Mouse (Mus musculus) liver, embryonic 16.5 days (tissue): ENCODE measurements around the gene Ythdf1. TPM values are rescaled to one million over a fixed set of nuclear protein-coding genes. Genes with fewer than 3 reads are reported as not detected.

ENCODE experiments used
- ATAC-seq: fragments of 200-750 bp; cut with Nextera tagmentation; 2 replicates; pipeline ENCODE4 v1.8.0; 2017; ENCODE audit warnings: low read depth, mild to moderate bottlenecking, moderate number of reproducible peaks, moderate library complexity
- H3K27ac ChIP-seq: fragments of 300-500 bp; sonication (generic); 2 replicates; pipeline ENCODE4 v1.5.1; 2014; ENCODE audit warnings: mild to moderate bottlenecking, low read length
- H3K27me3 ChIP-seq: fragments of 300-500 bp; sonication (generic); 2 replicates; pipeline ENCODE4 v1.6.1; 2014; ENCODE audit warnings: low read depth, low read length, mixed read lengths; ENCODE audit not compliant: control insufficient read depth, insufficient read depth
- H3K36me3 ChIP-seq: fragments of 300-500 bp; sonication (generic); 2 replicates; pipeline ENCODE4 v1.6.1; 2014; ENCODE audit warnings: mild to moderate bottlenecking; ENCODE audit not compliant: control insufficient read depth, insufficient read depth
- H3K4me1 ChIP-seq: fragments of 300-500 bp; sonication (generic); 2 replicates; pipeline ENCODE4 v1.6.1; 2014; ENCODE audit warnings: low read depth, low read length, mixed read lengths; ENCODE audit not compliant: control insufficient read depth
- H3K4me2 ChIP-seq: fragments of 300-500 bp; sonication (generic); 2 replicates; pipeline ENCODE4 v1.6.1; 2014; ENCODE audit warnings: low read depth, low read length, mixed read lengths
- H3K4me3 ChIP-seq: fragments of 300-500 bp; sonication (generic); 2 replicates; pipeline ENCODE4 v1.5.1; 2014; ENCODE audit warnings: low read depth, mild to moderate bottlenecking, low read length
- H3K9ac ChIP-seq: fragments of 300-500 bp; sonication (generic); 2 replicates; pipeline ENCODE4 v1.6.1; 2014; ENCODE audit warnings: low read depth, low read length
- H3K9me3 ChIP-seq: fragments of 300-500 bp; sonication (generic); replicated peaks from 2 replicates; pipeline ENCODE4 v1.6.1; 2016; ENCODE audit warnings: low read length; ENCODE audit not compliant: control insufficient read depth
- WGBS: fragments of 180-500 bp; shearing (Covaris S2); extraction: QIAGEN DNeasy Blood & Tissue Kit; methylation state at CpG from one replicate; pipeline ENCODE4 v1.1.7; 2014; ENCODE audit not compliant: insufficient replicate concordance; 5-methylcytosine and 5-hydroxymethylcytosine counted together
- polyA plus RNA-seq: library from polyadenylated mRNA; unstranded; fragments of >200 nt; fragmentation: Nextera tagmentation; extraction: Ambion mirVana; gene quantifications from 2 replicates; pipeline ENCODE4 v1.2.1, GENCODE M21; 2015

Ythdf1 gene
- polyA plus RNA-seq, 1 experiment from 2014 or later, result 4.6 TPM

DNA sequence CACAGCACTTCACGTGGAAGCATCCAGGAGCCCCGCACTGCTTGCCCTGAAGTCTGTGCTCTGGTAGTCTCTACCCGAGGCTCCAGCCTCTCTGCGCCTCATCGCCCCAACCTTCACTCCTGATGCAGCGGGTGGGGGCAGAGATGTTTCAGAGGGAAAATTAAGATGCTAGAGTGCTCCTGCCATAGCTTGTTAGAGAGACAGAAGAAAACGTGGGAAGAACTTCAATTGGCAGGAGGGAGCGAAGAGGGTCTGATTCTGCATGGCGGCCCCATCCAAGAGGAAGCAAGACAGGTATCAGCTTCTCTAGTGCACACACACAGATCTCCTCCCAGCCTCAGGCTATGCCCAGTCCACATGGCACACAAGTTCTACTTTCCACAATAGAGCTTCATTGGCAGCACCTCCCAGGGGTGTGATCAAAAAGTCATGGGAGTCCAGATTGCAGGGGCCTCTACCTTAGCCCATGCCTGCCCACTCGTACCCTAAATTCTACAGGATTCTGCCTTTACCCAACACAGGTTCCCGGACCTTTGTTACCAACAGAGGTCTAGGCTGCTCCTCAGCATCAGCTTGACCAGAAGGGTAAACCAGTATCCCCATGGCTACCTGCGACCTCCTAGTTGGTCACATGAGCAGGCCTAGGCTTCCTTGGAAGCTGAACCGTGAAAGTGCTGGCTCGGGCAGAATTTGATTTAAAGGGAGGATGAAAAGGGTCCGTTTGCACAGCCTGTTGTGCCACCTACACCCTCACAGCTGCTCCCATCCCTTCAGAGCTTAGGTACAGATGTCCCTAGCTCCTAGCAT is 23.7 kb downstream of the Ythdf1 start:
- Histone ChIP-seq H3K9me3 (no peaks in the 10 kb centered on the region), H3K27me3 (peaks cover 48% of the 10 kb centered on the region), H3K4me1 (peaks cover 9% of the 10 kb centered on the region), H3K9ac (no peak overlapping the region), H3K36me3 (no peaks in the 10 kb centered on the region), H3K27ac (no peak overlapping the region), H3K4me3 (no peak overlapping the region), H3K4me2 (no peak overlapping the region)
- ATAC-seq, result no peak
- WGBS, result 59% methylated on average over 15 of the region's 15 CpGs

DNA sequence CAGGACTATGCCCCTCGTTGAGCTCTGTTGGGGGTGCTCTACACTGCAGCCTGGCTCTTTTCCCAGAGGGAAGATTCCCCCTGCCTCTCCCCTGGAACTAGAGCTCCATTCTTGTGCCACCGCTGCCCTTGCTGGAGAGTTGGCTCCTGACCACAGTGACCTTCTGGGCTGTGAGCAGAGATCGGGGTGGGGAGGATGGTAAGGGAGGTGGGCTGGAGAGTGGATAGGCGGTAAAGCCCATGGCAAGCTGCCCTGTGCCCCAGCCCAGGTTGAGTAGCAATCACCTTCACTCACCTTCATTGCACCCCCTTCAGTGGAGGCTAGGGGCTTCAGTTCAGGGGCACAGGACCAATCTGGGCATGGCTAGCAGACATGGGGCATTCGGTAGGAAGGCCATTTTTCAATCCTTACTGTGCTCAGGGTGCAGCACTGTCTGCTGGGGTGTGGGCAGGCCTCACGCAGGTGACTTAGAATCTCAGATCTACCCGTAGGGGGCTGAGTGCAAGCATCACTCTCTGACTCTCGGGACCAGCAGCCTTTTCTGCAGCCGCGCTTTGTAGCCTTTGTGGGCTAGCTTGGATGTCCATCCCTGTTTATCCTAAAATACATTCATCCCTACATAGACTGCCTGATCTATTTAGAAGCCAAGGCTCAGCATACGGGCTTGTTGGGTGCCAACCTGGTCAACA is 24.8 kb downstream of the Ythdf1 start:
- Histone ChIP-seq H3K27me3 (peaks cover 59% of the 10 kb centered on the region), H3K9me3 (no peaks in the 10 kb centered on the region)

DNA sequence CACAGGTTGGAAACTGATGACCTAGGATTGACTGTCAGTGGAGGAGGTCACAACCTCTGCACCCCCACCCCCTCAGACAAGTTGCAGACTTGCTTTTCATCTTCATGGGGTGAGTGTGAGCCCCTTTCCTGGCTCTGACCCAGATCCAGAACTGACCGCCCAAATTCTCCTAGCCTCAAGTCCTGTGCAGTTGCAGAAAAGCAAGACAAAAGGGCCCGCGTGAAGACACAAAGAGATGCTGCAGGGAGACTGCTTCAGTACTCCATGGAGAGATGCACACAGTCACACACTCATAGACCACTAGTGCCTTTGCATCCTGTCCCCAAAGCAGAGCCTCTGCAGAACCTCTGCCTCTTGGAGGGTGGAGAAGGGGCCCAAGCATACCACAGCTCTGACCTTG is 25.4 kb downstream of the Ythdf1 start:
- Histone ChIP-seq H3K27ac (no peak overlapping the region), H3K27me3 (peaks cover 65% of the 10 kb centered on the region), H3K9me3 (no peaks in the 10 kb centered on the region), H3K4me2 (no peak overlapping the region), H3K9ac (no peak overlapping the region), H3K4me3 (no peak overlapping the region), H3K36me3 (no peaks in the 10 kb centered on the region), H3K4me1 (peaks cover 9% of the 10 kb centered on the region)
- ATAC-seq, result no peak
- 63% methylated on average over 3 of the region's 3 CpGs for WGBS

More for the DNA sequence above, 24.8 kb downstream of the Ythdf1 start:
- WGBS, result 60% methylated on average over 11 of the region's 11 CpGs
- Histone ChIP-seq H3K27ac (no peak overlapping the region), H3K4me1 (peaks cover 9% of the 10 kb centered on the region), H3K4me3 (no peak overlapping the region), H3K36me3 (no peaks in the 10 kb centered on the region), H3K4me2 (no peak overlapping the region), H3K9ac (no peak overlapping the region)
- ATAC-seq, result no peak

GRCm38 (mm10) chr2:180894734-180895133 is 26.0 kb downstream of the Ythdf1 start:
- Histone ChIP-seq H3K27me3 (peaks cover 71% of the 10 kb centered on the region), H3K9me3 (no peaks in the 10 kb centered on the region), H3K4me3 (no peak overlapping the region), H3K27ac (no peak overlapping the region), H3K9ac (no peak overlapping the region), H3K36me3 (no peaks in the 10 kb centered on the region), H3K4me2 (no peak overlapping the region), H3K4me1 (peaks cover 9% of the 10 kb centered on the region)
- no peak for ATAC-seq
- WGBS, result 3% methylated on average over 13 of the region's 13 CpGs

DNA sequence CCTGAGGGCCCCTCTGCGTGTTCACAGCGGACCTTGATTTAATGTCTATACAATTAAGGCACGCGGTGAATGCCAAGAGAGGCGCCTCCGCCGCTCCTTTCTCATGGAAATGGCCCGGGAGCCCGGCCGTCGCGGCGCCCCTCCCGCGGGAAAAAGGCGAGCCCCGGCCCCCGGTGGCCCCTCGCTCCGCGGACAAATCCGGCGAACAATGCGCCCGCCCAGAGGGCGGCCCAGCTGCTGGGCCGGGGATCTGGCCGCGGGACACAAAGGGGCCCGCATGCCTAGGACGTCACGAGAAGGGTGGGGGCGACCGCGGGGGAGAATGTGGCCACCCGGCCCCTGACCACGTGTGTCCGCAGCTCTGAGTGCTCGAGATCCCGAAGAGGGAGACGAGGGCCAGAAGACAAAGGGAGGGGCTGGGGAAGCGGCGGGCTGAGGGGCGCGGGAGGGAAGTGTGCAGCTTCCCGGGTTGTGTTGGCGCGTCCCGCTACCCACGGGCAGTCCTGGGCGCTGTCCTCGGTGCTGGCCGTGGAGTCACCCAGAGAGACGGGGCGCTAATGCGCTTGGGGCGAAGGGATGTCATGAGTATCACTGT is 26.6 kb downstream of the Ythdf1 start:
- H3K9ac ChIP-seq, result no peak overlapping the region
- H3K27me3 ChIP-seq, result peaks cover 77% of the 10 kb centered on the region
- H3K4me1 ChIP-seq, result peaks cover 9% of the 10 kb centered on the region
- under 1% methylated on average over 57 of the region's 57 CpGs for WGBS
- H3K27ac ChIP-seq, result no peak overlapping the region
- ATAC-seq, result no peak
- peak overlapping the region; percentile 44 for H3K4me2 ChIP-seq
- peak overlapping the region; percentile 39 for H3K4me3 ChIP-seq
- H3K36me3 ChIP-seq, result no peaks in the 10 kb centered on the region
- H3K9me3 ChIP-seq, result no peaks in the 10 kb centered on the region

GRCm38 (mm10) chr2:180893537-180894028 is 27.2 kb downstream of the Ythdf1 start:
- peak overlapping the region; percentile 44 for H3K4me2 ChIP-seq
- no peaks in the 10 kb centered on the region for H3K36me3 ChIP-seq
- no peak overlapping the region for H3K9ac ChIP-seq
- no peaks in the 10 kb centered on the region for H3K9me3 ChIP-seq
- no peak for ATAC-seq
- peaks cover 9% of the 10 kb centered on the region for H3K4me1 ChIP-seq
- 1% methylated on average over 50 of the region's 50 CpGs for WGBS
- H3K27ac ChIP-seq, result no peak overlapping the region
- peaks cover 83% of the 10 kb centered on the region for H3K27me3 ChIP-seq
- peak overlapping the region; percentile 39 for H3K4me3 ChIP-seq

DNA sequence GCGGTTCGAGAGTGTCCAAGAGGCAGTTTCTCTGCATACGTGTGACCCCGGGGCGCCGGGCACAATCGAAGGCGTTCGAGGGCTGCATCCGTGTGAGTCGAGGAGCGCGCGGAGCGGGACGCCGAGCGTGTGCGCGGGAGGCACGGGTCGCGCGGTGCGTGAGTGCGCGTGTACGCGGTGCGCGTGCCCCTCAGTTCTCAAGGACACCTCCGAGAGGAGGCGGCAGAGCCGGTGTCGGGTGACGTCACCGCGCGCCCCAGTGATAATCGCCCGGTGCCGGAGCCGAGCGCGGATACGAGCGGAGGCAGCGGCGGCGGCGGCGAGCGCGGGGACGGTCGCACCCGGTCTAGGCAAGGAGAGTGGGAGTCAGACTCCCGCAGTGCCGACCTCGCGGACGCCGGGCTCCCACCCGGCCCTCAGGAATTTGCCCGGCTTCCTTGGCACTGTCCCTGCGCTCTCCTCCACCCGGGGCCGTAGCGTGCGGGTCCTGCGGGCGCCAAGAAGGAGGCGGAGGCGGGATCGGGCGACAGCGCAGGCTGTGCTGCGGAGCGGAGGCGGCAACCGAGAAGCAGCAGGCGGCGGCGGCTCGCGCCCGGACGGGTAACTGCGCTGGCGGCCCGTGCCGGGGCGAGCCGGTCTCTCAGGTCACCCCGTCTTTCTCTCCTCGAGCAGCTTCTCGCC is 27.8 kb downstream of the Ythdf1 start:
- no peak overlapping the region for H3K27ac ChIP-seq
- no peaks in the 10 kb centered on the region for H3K9me3 ChIP-seq
- WGBS, result under 1% methylated on average over 87 of the region's 97 CpGs
- H3K4me2 ChIP-seq, result peak overlapping the region; percentile 44
- H3K9ac ChIP-seq, result no peak overlapping the region
- H3K4me3 ChIP-seq, result peak overlapping the region; percentile 39
- no peaks in the 10 kb centered on the region for H3K36me3 ChIP-seq
- H3K4me1 ChIP-seq, result peaks cover 9% of the 10 kb centered on the region
- no peak for ATAC-seq
- H3K27me3 ChIP-seq, result peaks cover 87% of the 10 kb centered on the region

- no peak for ATAC-seq
- Histone ChIP-seq H3K27ac (no peak overlapping the region), H3K9me3 (no peaks in the 10 kb centered on the region), H3K36me3 (no peaks in the 10 kb centered on the region), H3K27me3 (peaks cover 90% of the 10 kb centered on the region), H3K4me2 (no peak overlapping the region), H3K4me3 (no peak overlapping the region), H3K4me1 (peaks cover 9% of the 10 kb centered on the region), H3K9ac (no peak overlapping the region)
- 12% methylated on average over 9 of the region's 9 CpGs for WGBS
Measured at GRCm38 (mm10) chr2:180891835-180892323, 28.9 kb downstream of the Ythdf1 start.
